Mouse (Mus musculus) megakaryocyte, embryonic 14.5 days (primary cell): ENCODE results near the gene Pik3r3. TPM values are rescaled to one million over a fixed set of nuclear protein-coding genes. Genes with fewer than 3 reads are reported as not detected.
"Not testable (repeated sequence)": the region's sequence is repeated elsewhere in the genome, so short reads cannot be mapped to it uniquely, and the experiment has no call there.

Experiments
- H3K27me3 ChIP-seq: replicated peaks from 2 replicates; pipeline ENCODE3; 2012; ENCODE audit warnings: inconsistent platforms
- H3K36me3 ChIP-seq: replicated peaks from 2 replicates; pipeline ENCODE3; 2012; ENCODE audit warnings: low read length, inconsistent platforms, mixed read lengths
- H3K4me1 ChIP-seq: 2 replicates; pipeline ENCODE4 v1.6.1; 2012; ENCODE audit warnings: inconsistent platforms
- H3K4me3 ChIP-seq: replicated peaks from 2 replicates; pipeline ENCODE3; 2012; ENCODE audit warnings: moderate library complexity, mild to moderate bottlenecking, inconsistent platforms
- H3K9me3 ChIP-seq: 2 replicates; pipeline ENCODE4 v1.6.1; 2012; ENCODE audit warnings: inconsistent platforms
- FLI1 ChIP-seq: IDR thresholded peaks from 2 replicates; pipeline ENCODE4 v1.6.1; 2012; ENCODE audit warnings: low read length, inconsistent platforms, mixed read lengths
- GATA1 ChIP-seq: IDR thresholded peaks from 3 replicates; pipeline ENCODE4 v1.6.1; 2012; ENCODE audit warnings: mixed read lengths, low read length, inconsistent platforms, borderline replicate concordance
- polyA plus RNA-seq: library from polyadenylated mRNA; stranded (reverse); fragments of >175 nt; gene quantifications from 2 replicates; pipeline ENCODE4 v1.2.3, GENCODE M21; 2012; ENCODE audit warnings: low replicate concordance; ENCODE audit not compliant: insufficient read depth

Gene Pik3r3
- polyA plus RNA-seq, 1 experiment, result 1.2 TPM

GRCm38 (mm10) chr4:116219056-116219455, 2.4 kb upstream of the Pik3r3 start:
- Histone ChIP-seq H3K36me3 (no peaks in the 10 kb centered on the region), H3K27me3 (peaks cover 16% of the 10 kb centered on the region), H3K4me3 (no peak overlapping the region), H3K9me3 (0 out of 2 replicates have a peak, but pooled peaks cover 7% of the 10 kb centered on the region), H3K4me1 (peaks cover 11% of the 10 kb centered on the region; the same call in 1 of the 2 replicates)
- TF ChIP-seq FLI1 (no peak), GATA1 (no peak)

- Histone ChIP-seq H3K4me1 (peaks cover 11% of the 10 kb centered on the region; the same call in 1 of the 2 replicates), H3K36me3 (no peaks in the 10 kb centered on the region), H3K9me3 (0 out of 2 replicates have a peak, but pooled peaks cover 6% of the 10 kb centered on the region), H3K27me3 (peaks cover 15% of the 10 kb centered on the region), H3K4me3 (peak overlapping the region; percentile 97)
- no peak for TF ChIP-seq FLI1
- no peak for TF ChIP-seq GATA1
Observed at GRCm38 (mm10) chr4:116220071-116220650, 1.3 kb upstream of the Pik3r3 start.

DNA sequence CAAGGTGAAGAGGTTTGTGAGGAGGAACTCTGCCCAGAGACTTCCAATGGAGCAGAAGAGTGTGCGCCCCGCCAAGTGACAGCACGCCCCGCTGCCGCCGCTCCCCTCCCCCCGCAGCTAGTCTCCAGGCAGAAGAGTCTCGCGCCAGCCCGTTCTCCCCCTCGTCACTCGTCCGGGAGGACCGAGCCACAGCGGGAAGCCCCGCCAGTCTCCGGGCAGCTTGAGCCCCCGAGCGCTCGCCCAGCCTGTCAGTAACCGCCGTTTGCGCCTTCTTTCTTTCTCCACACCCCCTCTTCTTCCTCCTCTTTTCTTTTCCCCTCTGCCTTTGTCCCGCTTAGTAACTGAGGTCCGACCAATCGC, 658 bp upstream of the Pik3r3 start:
- no peak for TF ChIP-seq FLI1

DNA sequence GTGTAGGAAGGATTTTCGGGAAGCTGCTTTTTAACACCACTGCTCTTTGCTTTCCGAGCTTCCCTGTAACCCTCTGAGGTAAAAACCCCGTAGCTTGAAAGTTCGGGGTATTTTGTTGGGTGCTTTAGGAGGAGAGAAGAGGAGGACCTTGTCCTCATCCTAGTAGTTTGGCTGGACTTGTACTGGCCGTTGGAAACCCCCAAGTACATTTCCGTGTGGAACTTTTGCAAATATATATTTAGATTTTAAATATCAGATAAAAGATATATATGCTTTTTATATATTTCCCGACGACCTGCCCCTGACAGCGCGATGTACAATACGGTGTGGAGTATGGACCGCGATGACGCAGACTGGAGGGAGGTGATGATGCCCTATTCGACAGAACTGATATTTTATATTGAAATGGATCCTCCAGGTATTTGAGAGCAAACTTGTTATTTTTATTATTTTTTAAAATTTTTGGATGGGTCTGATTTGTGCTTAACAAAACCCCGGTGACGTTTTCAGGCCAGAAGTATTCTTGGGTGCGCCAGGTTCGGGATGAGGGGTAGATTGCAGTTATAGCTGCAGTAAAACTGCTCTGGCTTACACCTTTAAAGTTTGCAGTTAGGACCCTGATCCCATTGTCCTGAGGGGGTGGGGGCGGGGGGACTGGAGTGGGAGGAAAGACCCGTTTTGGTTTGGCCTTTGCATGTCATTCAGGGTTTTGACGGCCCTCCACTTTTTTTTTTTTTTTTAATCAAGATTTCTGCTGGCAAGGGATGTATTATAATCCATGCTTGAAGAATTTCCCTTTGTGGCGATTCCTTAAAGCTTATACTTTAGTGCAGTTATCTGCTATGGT, 801 bp downstream of the Pik3r3 start:
- no peaks in the 10 kb centered on the region for H3K36me3 ChIP-seq
- no peak for TF ChIP-seq GATA1
- no peak for TF ChIP-seq FLI1
- H3K27me3 ChIP-seq, result peaks cover 10% of the 10 kb centered on the region
- H3K4me1 ChIP-seq, result peaks cover 11% of the 10 kb centered on the region; the same call in 1 of the 2 replicates
- H3K9me3 ChIP-seq, result no peaks in the 10 kb centered on the region
- H3K4me3 ChIP-seq, result peak overlapping the region; percentile 97

More for the DNA sequence above, 658 bp upstream of the Pik3r3 start:
- H3K4me1 ChIP-seq, result peaks cover 11% of the 10 kb centered on the region; the same call in 1 of the 2 replicates
- peaks cover 15% of the 10 kb centered on the region for H3K27me3 ChIP-seq
- H3K36me3 ChIP-seq, result no peaks in the 10 kb centered on the region
- H3K4me3 ChIP-seq, result peak overlapping the region; percentile 97
- H3K9me3 ChIP-seq, result 0 out of 2 replicates have a peak, but pooled peaks cover under 1% of the 10 kb centered on the region

- H3K4me1 ChIP-seq, result peaks cover 11% of the 10 kb centered on the region; the same call in 1 of the 2 replicates
- TF ChIP-seq FLI1, result no peak
- no peaks in the 10 kb centered on the region for H3K36me3 ChIP-seq
- no peak overlapping the region for H3K4me3 ChIP-seq
- peaks cover 10% of the 10 kb centered on the region for H3K27me3 ChIP-seq
- H3K9me3 ChIP-seq, result no peaks in the 10 kb centered on the region
Observed at GRCm38 (mm10) chr4:116222843-116223119, 1.4 kb downstream of the Pik3r3 start.

GRCm38 (mm10) chr4:116243377-116243776, 22.0 kb downstream of the Pik3r3 start:
- Histone ChIP-seq H3K4me3 (no peak overlapping the region), H3K4me1 (peaks cover 9% of the 10 kb centered on the region), H3K9me3 (no peaks in the 10 kb centered on the region), H3K27me3 (no peaks in the 10 kb centered on the region), H3K36me3 (no peaks in the 10 kb centered on the region)
- TF ChIP-seq FLI1, result no peak
- no peak for TF ChIP-seq GATA1

- TF ChIP-seq GATA1, result no peak
- TF ChIP-seq FLI1, result no peak
Observed at GRCm38 (mm10) chr4:116244240-116244639, 22.8 kb downstream of the Pik3r3 start.

DNA sequence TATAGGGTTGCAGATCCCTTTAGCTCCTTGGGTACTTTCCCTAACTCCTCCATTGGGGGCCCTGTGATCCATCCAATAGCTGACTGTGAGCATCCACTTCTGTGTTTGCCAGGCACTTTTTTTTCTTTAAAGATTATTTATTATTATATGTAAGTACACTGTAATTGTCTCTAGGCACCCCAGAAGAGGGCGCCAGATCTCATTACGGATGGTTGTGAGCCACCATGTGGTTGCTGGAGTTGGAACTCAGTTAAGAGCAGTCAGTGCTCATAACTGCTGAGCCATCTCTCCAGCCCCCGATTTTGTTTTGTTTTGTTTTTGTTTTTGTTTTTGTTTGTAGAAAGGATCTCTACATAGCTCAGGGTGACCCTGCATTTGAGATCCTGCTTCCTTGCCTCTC, 24.5 kb downstream of the Pik3r3 start:
- not testable (repeated sequence) for H3K9me3 ChIP-seq, H3K36me3 ChIP-seq, H3K27me3 ChIP-seq
- H3K4me1 ChIP-seq, result peaks cover 20% of the 10 kb centered on the region
- H3K4me3 ChIP-seq, result peak overlapping the region; percentile 62

More at GRCm38 (mm10) chr4:116244240-116244639, 22.8 kb downstream of the Pik3r3 start:
- Histone ChIP-seq H3K4me3 (no peak overlapping the region), H3K9me3 (no peaks in the 10 kb centered on the region), H3K36me3 (no peaks in the 10 kb centered on the region), H3K4me1 (peaks cover 9% of the 10 kb centered on the region), H3K27me3 (no peaks in the 10 kb centered on the region)

- no peak overlapping the region for H3K4me3 ChIP-seq
- no peak for TF ChIP-seq GATA1
- no peak for TF ChIP-seq FLI1
- H3K4me1 ChIP-seq, result peaks cover 10% of the 10 kb centered on the region
- H3K9me3 ChIP-seq, result no peaks in the 10 kb centered on the region
- no peaks in the 10 kb centered on the region for H3K27me3 ChIP-seq
- H3K36me3 ChIP-seq, result no peaks in the 10 kb centered on the region
Observed at GRCm38 (mm10) chr4:116249986-116250385, 28.6 kb downstream of the Pik3r3 start.

DNA sequence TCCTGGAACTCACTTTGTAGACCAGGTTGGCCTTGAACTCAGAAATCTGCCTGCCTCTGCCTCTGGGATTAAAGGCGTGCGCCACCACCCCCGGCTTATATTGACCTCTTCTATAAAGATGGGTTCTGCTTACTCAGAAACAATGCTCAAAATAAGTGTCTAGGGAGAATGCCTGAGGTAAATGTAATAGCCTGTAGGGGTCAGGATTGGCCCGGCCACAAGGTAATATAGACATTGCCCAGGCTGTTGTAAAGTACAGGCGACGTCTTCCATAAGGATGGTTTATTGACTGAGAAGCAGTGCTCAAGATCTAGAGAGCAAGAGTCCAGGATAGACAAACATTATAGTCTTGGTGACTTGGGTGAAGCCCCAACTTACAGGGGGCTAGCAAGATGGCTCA, 46.8 kb downstream of the Pik3r3 start:
- TF ChIP-seq FLI1 (no peak), GATA1 (no peak)
- Histone ChIP-seq H3K4me1 (peaks cover 3% of the 10 kb centered on the region; the same call in 1 of the 2 replicates), H3K36me3 (no peaks in the 10 kb centered on the region), H3K4me3 (no peak overlapping the region), H3K27me3 (peaks cover 4% of the 10 kb centered on the region), H3K9me3 (no peaks in the 10 kb centered on the region)

DNA sequence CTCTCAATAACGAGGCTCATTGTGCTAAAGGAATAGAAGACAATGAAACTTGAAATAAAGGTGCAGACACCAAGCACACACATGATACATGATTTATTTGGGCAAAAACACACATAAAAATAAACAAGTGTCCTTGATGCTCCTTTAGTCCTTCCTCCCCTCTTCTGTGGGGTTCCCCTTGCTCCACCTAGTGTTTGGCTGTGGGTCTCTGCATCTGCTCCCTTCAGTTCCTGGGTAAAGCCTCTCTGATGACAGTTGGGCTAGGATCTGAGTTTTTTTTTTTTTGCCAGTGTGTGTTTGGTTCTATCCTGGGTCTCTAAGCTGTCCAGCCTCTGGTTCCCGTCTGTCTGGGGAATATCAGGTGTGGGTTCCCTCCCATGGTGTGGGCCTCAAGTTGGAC, 60.8 kb downstream of the Pik3r3 start:
- Histone ChIP-seq H3K4me3 (no peak overlapping the region), H3K36me3 (no peaks in the 10 kb centered on the region), H3K4me1 (no peaks in the 10 kb centered on the region), H3K9me3 (peaks cover 10% of the 10 kb centered on the region; the same call in 1 of the 2 replicates), H3K27me3 (no peaks in the 10 kb centered on the region)
- TF ChIP-seq FLI1 (no peak), GATA1 (no peak)
